Mouse (Mus musculus): ENCODE data around the gene Sectm1b.

DNA sequence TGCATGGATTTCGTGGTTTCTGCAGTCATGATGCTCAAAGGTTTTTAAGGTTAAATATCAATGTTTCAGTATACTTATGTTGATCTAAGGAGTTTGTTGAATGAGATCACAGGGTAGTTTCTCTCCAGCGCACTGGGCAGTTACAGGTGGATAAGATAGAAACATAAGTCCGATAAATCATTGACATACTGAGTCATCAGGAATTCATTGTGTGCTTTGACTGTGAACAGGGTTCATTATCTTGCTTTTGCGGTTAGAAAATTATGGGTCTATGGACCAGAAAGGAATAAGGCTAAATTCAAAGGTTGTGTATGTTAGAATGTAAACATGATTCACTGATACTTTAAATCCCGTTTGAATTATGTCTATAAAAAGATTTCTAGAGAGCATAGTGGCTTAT lies 21.8 kb upstream of the Sectm1b start:
- TF ChIP-seq CTCF (IDR thresholded peaks at IDR 0.05; ENCODE audit: control insufficient read depth, insufficient read depth, insufficient read length) (no peak), MAX (IDR thresholded peaks at IDR 0.05) (peak; percentile 33), USF1 (IDR thresholded peaks at IDR 0.05; ENCODE audit: low read depth) (no peak), MYOD1 (IDR thresholded peaks at IDR 0.05; ENCODE audit: control insufficient read depth, insufficient read length, low read depth) (no peak), CEBPB (IDR thresholded peaks at IDR 0.05; ENCODE audit: low read depth) (no peak), MYOG (IDR thresholded peaks at IDR 0.05; ENCODE audit: control insufficient read depth, extremely low read depth, insufficient read length) (no peak)

All from C2C12 (cell line).